Mouse (Mus musculus) layer of hippocampus, adult 2 months (tissue): ENCODE data around the gene Uimc1. TPM values are rescaled to one million over a fixed set of nuclear protein-coding genes. Genes with fewer than 3 reads are reported as not detected.

ENCODE experiments used
- DNase-seq, 2 experiments: peaks; one replicate each; pipeline ENCODE4 v3.0.0; 2022; ENCODE audit warnings: low spot score in 2 of 2
- H3K27ac ChIP-seq: fragments of 200-600 bp; 2 replicates; pipeline ENCODE4 v1.8.1; 2022
- H3K4me3 ChIP-seq: fragments of 200-600 bp; 2 replicates; pipeline ENCODE4 v1.8.1; 2022; ENCODE audit warnings: mild to moderate bottlenecking
- CTCF ChIP-seq: fragments of 200-600 bp; conservative IDR thresholded peaks from 2 replicates; pipeline ENCODE4 v1.8.1; 2022; ENCODE audit warnings: antibody characterized with exemption, mild to moderate bottlenecking, moderate library complexity
- total RNA-seq, 2 experiments: library from RNA; stranded (reverse); gene quantifications; 2 replicates each; pipeline ENCODE4 v1.2.3; 2021

The Uimc1 gene
- total RNA-seq, 2 experiments from 2014 or later = 27.9 to 28.5 TPM

- Histone ChIP-seq H3K4me3 (no peak within 1 kb of the TSS), H3K27ac (no peak within 1 kb of the TSS)
- TF ChIP-seq CTCF = no peak
- DNase-seq = no peak
These were observed 78.8 kb downstream of the Uimc1 start, which contains the start of gene Hk3 for GRCm38 (mm10) chr13:55021194-55021779. TSS of gene Hk3 (minus strand) at chr13:55021385.

DNA sequence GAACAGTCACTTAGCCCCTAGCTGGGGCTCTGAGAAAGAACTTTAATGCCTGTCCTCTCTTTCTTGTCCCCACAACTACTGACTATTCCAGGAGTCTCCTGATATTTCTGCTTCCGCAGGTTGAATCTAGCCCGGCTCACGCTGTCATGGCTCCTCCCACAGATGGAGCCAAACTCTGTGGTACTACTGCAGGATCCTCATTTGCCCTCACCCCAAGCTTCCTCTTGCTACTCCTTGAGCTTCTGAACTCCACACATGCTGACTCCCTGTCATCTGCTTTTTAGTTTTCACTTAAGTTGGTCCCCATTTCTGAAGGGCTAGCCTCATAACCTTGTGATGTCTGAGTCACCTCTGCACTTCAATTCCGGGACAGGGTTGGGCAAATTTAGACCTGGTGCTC lies 80.0 kb downstream of the Uimc1 start:
- TF ChIP-seq CTCF = no peak
- Histone ChIP-seq H3K27ac (no peak overlapping the region), H3K4me3 (no peak overlapping the region)
- DNase-seq = no peak

DNA sequence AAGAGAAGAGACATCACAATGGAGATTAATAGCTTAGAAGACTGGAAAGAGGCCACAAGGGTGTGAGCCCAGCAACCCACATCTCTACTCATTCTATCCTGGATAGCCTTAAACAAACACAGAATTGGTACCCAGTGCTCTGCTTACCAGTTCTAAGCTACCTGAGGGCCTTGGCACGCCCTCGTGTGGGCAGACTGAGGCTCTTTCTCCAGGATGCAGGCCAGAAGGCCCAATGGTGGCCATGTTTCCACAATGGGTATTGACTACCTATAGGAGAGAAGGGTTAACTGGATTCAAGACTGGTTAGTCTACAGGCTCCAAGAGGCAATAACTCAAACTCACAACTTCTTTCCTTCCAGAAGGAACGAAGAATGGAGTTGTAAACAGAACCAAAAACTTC lies 80.9 kb downstream of the Uimc1 start:
- TF ChIP-seq CTCF = peak; percentile 34
- Histone ChIP-seq H3K27ac (no peak overlapping the region), H3K4me3 (no peak overlapping the region)
- no peak for DNase-seq

DNA sequence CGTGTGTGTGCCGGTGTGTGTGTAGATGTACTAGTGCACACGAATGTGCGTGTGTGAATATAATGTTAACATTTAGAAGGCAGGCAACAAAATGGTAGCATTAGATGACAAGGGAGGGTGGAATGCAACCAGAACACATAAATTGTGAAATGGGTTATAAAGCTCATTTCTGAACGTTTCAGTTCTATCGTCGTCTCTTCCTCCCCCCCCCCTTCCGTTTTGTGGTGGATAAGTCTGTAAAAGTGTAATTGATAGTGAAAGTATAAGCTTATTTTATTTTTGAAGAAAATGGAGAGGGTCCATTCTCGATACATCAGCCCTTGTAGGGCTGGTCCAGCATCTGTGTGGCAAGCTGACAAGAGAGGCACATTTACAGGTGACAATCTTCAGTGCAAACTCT lies 81.4 kb downstream of the Uimc1 start:
- Histone ChIP-seq H3K4me3 (no peak overlapping the region), H3K27ac (no peak overlapping the region)
- no peak for DNase-seq
- TF ChIP-seq CTCF = no peak

DNA sequence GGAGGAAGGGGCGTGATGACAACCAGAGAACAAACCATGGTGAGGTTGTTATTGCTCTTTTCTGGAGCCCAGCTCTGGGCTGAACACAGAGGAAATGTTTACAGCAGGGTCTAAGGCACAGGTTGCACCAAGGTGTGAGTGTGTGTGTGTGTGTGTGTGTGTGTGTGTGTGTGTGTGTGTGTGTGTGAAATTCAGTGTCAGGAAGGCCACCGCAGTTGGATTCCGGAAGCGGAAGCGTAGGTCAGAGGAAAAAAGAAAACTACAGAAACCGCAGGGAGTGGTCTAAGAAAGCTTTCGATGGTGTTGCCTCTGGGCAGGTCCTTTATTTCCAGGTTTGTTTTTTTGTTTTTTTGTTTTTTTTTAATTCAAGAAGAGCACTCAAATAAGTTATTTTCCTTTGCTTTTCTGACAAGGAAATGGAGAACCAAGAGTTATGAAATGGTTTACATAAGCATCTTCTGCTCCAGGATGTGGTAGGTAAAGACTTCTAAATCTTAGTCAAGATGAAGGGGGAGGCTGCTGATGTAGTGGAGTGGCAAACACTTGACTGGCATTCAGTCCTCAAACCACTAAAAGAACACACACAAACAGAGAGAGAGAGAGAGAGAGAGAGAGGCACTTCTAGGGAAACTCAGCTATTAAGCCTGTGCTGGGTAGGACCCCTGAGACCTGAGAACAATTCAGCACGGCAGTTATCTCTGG lies 82.1 kb downstream of the Uimc1 start:
- no peak overlapping the region for H3K27ac ChIP-seq
- no peak for DNase-seq
- H3K4me3 ChIP-seq = no peak overlapping the region
- no peak for TF ChIP-seq CTCF

GRCm38 (mm10) chr13:55017154-55017897 lies 82.8 kb downstream of the Uimc1 start:
- DNase-seq = no peak
- H3K4me3 ChIP-seq = no peak overlapping the region
- no peak overlapping the region for H3K27ac ChIP-seq
- TF ChIP-seq CTCF = no peak

DNA sequence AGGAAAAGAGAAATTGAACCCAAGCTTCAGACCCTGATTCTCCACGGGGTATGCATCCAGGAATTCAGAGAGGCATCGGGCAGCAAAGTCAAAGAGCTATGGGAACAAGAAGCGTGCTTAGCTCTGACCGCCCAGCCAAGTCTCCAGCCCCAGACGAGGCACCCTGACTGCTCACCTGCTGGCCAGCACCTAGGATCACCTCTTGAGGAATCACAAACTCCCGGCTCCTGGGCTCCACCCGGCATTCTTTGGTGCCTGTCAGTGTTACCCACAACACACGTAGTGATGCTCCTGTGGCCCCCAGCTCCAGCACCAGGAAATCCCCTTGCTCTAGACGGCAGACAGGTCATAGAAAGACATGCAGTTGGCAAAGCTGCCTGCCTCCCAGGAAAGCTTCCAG lies 85.6 kb downstream of the Uimc1 start:
- DNase-seq = no peak
- no peak for TF ChIP-seq CTCF
- Histone ChIP-seq H3K4me3 (no peak overlapping the region), H3K27ac (no peak overlapping the region)

- Histone ChIP-seq H3K27ac (no peak overlapping the region), H3K4me3 (no peak overlapping the region)
- peak; percentile 63 for TF ChIP-seq CTCF
- DNase-seq = no peak
These were observed 86.3 kb downstream of the Uimc1 start for GRCm38 (mm10) chr13:55013702-55014344.

DNA sequence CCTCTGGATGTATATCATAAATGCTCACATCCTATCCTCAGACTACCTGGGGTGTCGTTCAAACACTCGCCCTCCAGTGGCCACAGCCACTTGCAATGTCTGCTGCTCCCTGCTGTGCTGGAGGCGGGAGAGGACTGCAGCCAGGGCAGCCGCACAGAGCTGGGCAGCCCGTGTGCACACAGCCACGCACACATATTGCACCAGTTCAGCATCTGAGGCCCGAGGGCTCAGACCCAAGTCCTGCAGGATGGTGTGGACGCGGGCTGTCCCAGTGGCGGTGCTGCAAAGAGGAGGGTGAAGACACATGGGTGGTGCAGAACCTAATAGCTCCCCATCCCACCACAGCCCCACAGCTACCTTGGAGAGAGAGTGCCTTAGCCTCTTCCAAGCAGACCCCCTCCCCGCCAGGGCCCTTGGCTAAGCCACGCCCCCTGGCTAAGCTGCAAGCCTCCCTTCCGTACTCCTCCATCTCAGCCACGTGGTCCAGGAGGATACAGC lies 88.1 kb downstream of the Uimc1 start:
- TF ChIP-seq CTCF = peak; percentile 64
- H3K4me3 ChIP-seq = no peak overlapping the region
- H3K27ac ChIP-seq = no peak overlapping the region

DNA sequence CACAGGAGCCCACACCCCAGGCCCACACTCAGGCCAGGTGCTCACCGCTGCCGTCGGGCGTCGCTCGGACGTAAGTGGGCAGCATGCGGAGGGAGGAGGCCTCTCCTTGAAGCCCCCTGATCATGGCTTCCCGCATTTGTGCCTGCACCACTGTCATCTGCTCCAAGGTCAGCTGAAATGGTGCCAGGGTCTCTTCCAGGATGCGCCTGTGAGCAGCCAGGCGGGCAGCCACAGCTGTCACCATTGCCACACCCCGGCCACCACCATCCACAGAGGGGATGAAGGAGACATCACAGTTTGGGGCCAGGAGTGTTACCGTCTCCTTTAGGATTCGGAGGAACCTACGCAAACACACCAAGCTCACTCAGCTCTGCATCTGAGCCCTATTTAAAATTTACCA lies 89.0 kb downstream of the Uimc1 start:
- H3K4me3 ChIP-seq = no peak overlapping the region
- DNase-seq = no peak
- no peak for TF ChIP-seq CTCF
- no peak overlapping the region for H3K27ac ChIP-seq

More for the DNA sequence above, 88.1 kb downstream of the Uimc1 start:
- no peak for DNase-seq

DNA sequence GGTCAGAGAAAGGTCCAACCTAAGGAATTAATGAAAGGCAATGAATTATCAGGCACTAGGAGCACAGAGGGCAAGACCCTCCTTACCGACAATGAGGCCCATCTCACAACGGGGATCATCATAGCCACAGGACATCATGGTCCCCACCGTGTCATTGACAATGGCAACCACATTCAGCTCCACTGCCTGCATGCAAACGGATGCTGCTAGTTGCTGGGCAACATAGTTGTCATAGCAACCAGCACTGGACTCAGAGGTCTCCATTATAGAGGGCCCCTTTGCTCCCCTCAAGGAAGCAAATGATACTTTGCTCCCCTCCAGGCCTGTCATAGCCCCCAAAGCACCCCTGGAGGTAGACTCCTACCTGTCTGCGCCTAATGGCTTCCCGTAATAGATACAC lies 91.5 kb downstream of the Uimc1 start:
- H3K27ac ChIP-seq = no peak overlapping the region
- no peak overlapping the region for H3K4me3 ChIP-seq
- DNase-seq = no peak
- no peak for TF ChIP-seq CTCF

GRCm38 (mm10) chr13:55006415-55006742 lies 93.7 kb downstream of the Uimc1 start:
- TF ChIP-seq CTCF = no peak
- Histone ChIP-seq H3K4me3 (no peak overlapping the region), H3K27ac (no peak overlapping the region)
- DNase-seq = no peak

GRCm38 (mm10) chr13:55005691-55006414 lies 94.2 kb downstream of the Uimc1 start:
- H3K4me3 ChIP-seq = no peak overlapping the region
- TF ChIP-seq CTCF = no peak
- DNase-seq = no peak
- no peak overlapping the region; the same call in 1 of the 2 replicates for H3K27ac ChIP-seq
